Mouse (Mus musculus) heart, postnatal 0 days (tissue): ENCODE measurements at regions not wholly inside any gene's neighbourhood (a gene's known extent, or its start where the extent isn't known, plus 50 kb on each side); places are given as distances from the start of the nearest gene placed in this dataset.
A peak's percentile ranks its signal among the peaks of the same experiment; 100 is the strongest.

Experiments used
- ATAC-seq: fragments of 200-750 bp; cut with Nextera tagmentation; 2 replicates; pipeline ENCODE4 v1.8.0; 2017; ENCODE audit warnings: low read depth, moderate number of reproducible peaks, moderate library complexity; ENCODE audit not compliant: insufficient read depth
- DNase-seq: peaks from one replicate; pipeline ENCODE4 v3.0.0-alpha.2; 2016; ENCODE audit warnings: low spot score
- H3K27ac ChIP-seq: fragments of 300-500 bp; sonication (generic); 2 replicates; pipeline ENCODE4 v1.5.1; 2014; ENCODE audit warnings: low read depth, mild to moderate bottlenecking
- H3K27me3 ChIP-seq: fragments of 300-500 bp; sonication (generic); 2 replicates; pipeline ENCODE4 v1.6.1; 2014; ENCODE audit warnings: low read length, mixed read lengths; ENCODE audit not compliant: control insufficient read depth, insufficient read depth
- H3K36me3 ChIP-seq: fragments of 300-500 bp; sonication (generic); replicated peaks from 2 replicates; pipeline ENCODE4 v1.6.1; 2014; ENCODE audit warnings: low read length, mixed read lengths; ENCODE audit not compliant: control insufficient read depth, insufficient read depth
- H3K4me1 ChIP-seq: fragments of 300-500 bp; sonication (generic); 2 replicates; pipeline ENCODE4 v1.6.1; 2014; ENCODE audit warnings: antibody characterized with exemption; ENCODE audit not compliant: control insufficient read depth, insufficient read depth
- H3K4me2 ChIP-seq: fragments of 300-500 bp; sonication (generic); 2 replicates; pipeline ENCODE4 v1.6.1; 2014; ENCODE audit warnings: low read depth, mild to moderate bottlenecking, low read length, moderate library complexity
- H3K4me3 ChIP-seq: fragments of 300-500 bp; sonication (generic); 2 replicates; pipeline ENCODE4 v1.5.1; 2014; ENCODE audit warnings: low read depth, low read length
- H3K9ac ChIP-seq: fragments of 300-500 bp; sonication (generic); replicated peaks from 2 replicates; pipeline ENCODE4 v1.6.1; 2014; ENCODE audit warnings: low read depth, low read length, mixed read lengths
- H3K9me3 ChIP-seq: fragments of 300-500 bp; sonication (generic); replicated peaks from 2 replicates; pipeline ENCODE4 v1.6.1; 2016; ENCODE audit warnings: low read length; ENCODE audit not compliant: control insufficient read depth
- CTCF ChIP-seq: IDR thresholded peaks from 2 replicates; pipeline ENCODE4 v1.5.1; 2016; ENCODE audit warnings: antibody characterized with exemption, control low read depth, low read depth
- EP300 ChIP-seq: IDR thresholded peaks from 2 replicates; pipeline ENCODE4 v1.6.1; 2016; ENCODE audit warnings: antibody characterized with exemption, low read depth
- WGBS: fragments of 180-500 bp; shearing (Covaris S2); extraction: QIAGEN DNeasy Blood & Tissue Kit; methylation state at CpG from one replicate; pipeline ENCODE4 v1.1.7; 2014; 5-methylcytosine and 5-hydroxymethylcytosine counted together

- Histone ChIP-seq H3K27me3 (no peaks in the 10 kb centered on the region), H3K4me1 (no peaks in the 10 kb centered on the region), H3K4me2 (no peak overlapping the region), H3K9ac (no peak overlapping the region), H3K9me3 (no peaks in the 10 kb centered on the region; the same call in 1 of the 2 replicates), H3K27ac (no peak overlapping the region), H3K36me3 (no peaks in the 10 kb centered on the region), H3K4me3 (no peak overlapping the region)
- WGBS: 76% methylated on average over 13 of the region's 13 CpGs
- ATAC-seq (no peak), DNase-seq (no peak)
- no peak for TF ChIP-seq EP300
- TF ChIP-seq CTCF: no peak
These were observed 87.1 kb downstream of the Ankrd50 start for GRCm38 (mm10) chr3:38397615-38397956.

- Histone ChIP-seq H3K27me3 (no peaks in the 10 kb centered on the region), H3K27ac (no peak overlapping the region), H3K36me3 (no peaks in the 10 kb centered on the region), H3K9me3 (no peaks in the 10 kb centered on the region; the same call in 1 of the 2 replicates), H3K9ac (no peak overlapping the region), H3K4me3 (peak overlapping the region; percentile 36), H3K4me1 (no peaks in the 10 kb centered on the region), H3K4me2 (peak overlapping the region; percentile 55)
- WGBS: 9% methylated on average over 20 of the region's 20 CpGs
- TF ChIP-seq CTCF: no peak
- no peak for TF ChIP-seq EP300
- ATAC-seq (0 out of 2 replicates have a peak, but pooled peaks have one; percentile 11), DNase-seq (no peak)
These were observed 87.7 kb downstream of the Ankrd50 start for GRCm38 (mm10) chr3:38396760-38397614.

GRCm38 (mm10) chr3:38394308-38394707, 90.3 kb downstream of the Ankrd50 start:
- 71% methylated on average over 4 of the region's 4 CpGs for WGBS
- TF ChIP-seq CTCF: no peak
- TF ChIP-seq EP300: no peak
- Histone ChIP-seq H3K9me3 (no peaks in the 10 kb centered on the region), H3K4me2 (no peak overlapping the region), H3K4me1 (no peaks in the 10 kb centered on the region), H3K36me3 (no peaks in the 10 kb centered on the region), H3K27ac (no peak overlapping the region), H3K4me3 (no peak overlapping the region), H3K9ac (no peak overlapping the region), H3K27me3 (no peaks in the 10 kb centered on the region)
- no peak for DNase-seq
- no peak for ATAC-seq

- Histone ChIP-seq H3K4me2 (no peak overlapping the region), H3K9ac (no peak overlapping the region), H3K36me3 (no peaks in the 10 kb centered on the region), H3K27me3 (no peaks in the 10 kb centered on the region), H3K27ac (no peak overlapping the region), H3K4me3 (no peak overlapping the region), H3K9me3 (no peaks in the 10 kb centered on the region), H3K4me1 (no peaks in the 10 kb centered on the region)
- DNase-seq (no peak), ATAC-seq (no peak)
- TF ChIP-seq CTCF: no peak
- no peak for TF ChIP-seq EP300
- WGBS: 82% methylated on average over 2 of the region's 2 CpGs
These were observed 95.0 kb downstream of the Ankrd50 start for GRCm38 (mm10) chr3:38389647-38390046.

- H3K27me3 ChIP-seq: no peaks in the 10 kb centered on the region
- H3K9ac ChIP-seq: no peak overlapping the region
- H3K9me3 ChIP-seq: no peaks in the 10 kb centered on the region
- no peaks in the 10 kb centered on the region for H3K4me1 ChIP-seq
- no peak for DNase-seq
- 41% methylated on average over 3 of the region's 3 CpGs for WGBS
- no peaks in the 10 kb centered on the region for H3K36me3 ChIP-seq
- H3K4me2 ChIP-seq: no peak overlapping the region
- no peak overlapping the region for H3K4me3 ChIP-seq
- H3K27ac ChIP-seq: no peak overlapping the region
- TF ChIP-seq CTCF (no peak), EP300 (no peak)
- no peak for ATAC-seq
These were observed 95.7 kb downstream of the Ankrd50 start for GRCm38 (mm10) chr3:38388961-38389360.

GRCm38 (mm10) chr3:38382743-38383142, 101.9 kb downstream of the Ankrd50 start:
- no peak for DNase-seq
- no peak for ATAC-seq
- H3K4me2 ChIP-seq: no peak overlapping the region
- no peak overlapping the region for H3K4me3 ChIP-seq
- no peaks in the 10 kb centered on the region for H3K27me3 ChIP-seq
- no peaks in the 10 kb centered on the region; the same call in 1 of the 2 replicates for H3K4me1 ChIP-seq
- H3K9me3 ChIP-seq: no peaks in the 10 kb centered on the region
- H3K9ac ChIP-seq: no peak overlapping the region
- no peak overlapping the region for H3K27ac ChIP-seq
- WGBS: 57% methylated on average over 3 of the region's 3 CpGs
- H3K36me3 ChIP-seq: no peaks in the 10 kb centered on the region
- no peak for TF ChIP-seq EP300
- no peak for TF ChIP-seq CTCF
